In the genomic region with DNA sequence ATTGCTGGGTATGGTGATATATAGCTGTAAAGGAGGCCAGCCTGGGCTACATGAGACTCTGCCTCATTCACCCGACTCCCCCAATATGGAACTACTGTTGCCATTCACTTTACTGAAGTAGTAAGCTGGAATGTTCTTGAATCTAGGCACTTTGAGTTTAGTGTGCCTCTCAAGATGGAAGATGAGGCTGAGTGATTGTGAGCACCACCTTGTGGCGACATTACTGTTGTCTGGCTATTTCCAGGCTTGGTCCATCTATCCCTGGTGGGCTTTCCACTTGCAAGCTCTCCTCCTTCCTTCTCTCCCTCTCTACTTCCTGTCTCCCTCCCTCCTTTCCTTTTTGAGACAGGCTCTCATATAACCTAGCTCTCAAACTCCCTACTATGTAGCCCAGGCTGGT, we compare ENCODE assay signal across 9 mouse cellular contexts. TPM values are rescaled to one million over a fixed set of nuclear protein-coding genes. Genes with fewer than 3 reads are reported as not detected.
DNase-seq lines count a peak whose midpoint lies in the region; ATAC-seq lines count a peak whose summit lies in the region.
"Had no signal": no experiment of that assay in that cellular context is flagged by ENCODE, and none has a peak within 500 bp of the region (broad histone marks: within the 10 kb centered on the region; RNA-seq: fewer than 3 reads in every experiment).

No protein-coding gene starts in this region.

- H3K36me3 ChIP-seq in hindbrain, embryonic 11.5 days (ENCODE audit: control insufficient read depth, insufficient read depth, low read length), result no peaks in the 10 kb centered on the region
- H3K36me3 ChIP-seq in hindbrain, embryonic 16.5 days (ENCODE audit: control insufficient read depth, insufficient read depth, low read length), result peaks cover 6% of the 10 kb centered on the region; the same call in 1 of the 2 replicates
- H3K36me3 ChIP-seq: limb, embryonic 13.5 days had no signal

- no peak overlapping the region for H3K9ac ChIP-seq in hindbrain, embryonic 11.5 days (ENCODE audit: low read depth, low read length)
- no peak overlapping the region for H3K9ac ChIP-seq in hindbrain, embryonic 16.5 days (ENCODE audit: low read depth, low read length)
- H3K9ac ChIP-seq: limb, embryonic 13.5 days had no signal

- 42% methylated on average over 2 of the region's 2 CpGs for WGBS in hindbrain, embryonic 11.5 days
- WGBS in hindbrain, embryonic 16.5 days, result 50% methylated on average over 2 of the region's 2 CpGs

- DNase-seq in hindbrain, embryonic 11.5 days (ENCODE audit: low spot score), result peak; percentile 62
- DNase-seq in spleen, adult 18-20 months, result peak; percentile 22 to 67
- DNase-seq in spleen, adult 12 weeks (ENCODE audit: low spot score), result no peak
- DNase-seq in brain, adult 2 months (ENCODE audit: low read depth, low spot score), result peak; percentile 80
- peak; percentile 20 for DNase-seq in hindlimb bud, embryonic 11.5 days (ENCODE audit: extremely low spot score, low read depth, low spot score)
- DNase-seq in testis, postnatal 10 days (ENCODE audit: low spot score), result peak; percentile 78
- DNase-seq in frontal cortex, postnatal 10 days (ENCODE audit: low spot score in 2 of 2), result no peak

- H3K27me3 ChIP-seq in hindbrain, embryonic 11.5 days (ENCODE audit: control insufficient read depth, insufficient read depth, low read length), result no peaks in the 10 kb centered on the region
- no peaks in the 10 kb centered on the region; the same call in 1 of the 2 replicates for H3K27me3 ChIP-seq in hindbrain, embryonic 16.5 days (replicated peaks; ENCODE audit: control insufficient read depth, insufficient read depth, low read length)

- H3K4me2 ChIP-seq in hindbrain, embryonic 11.5 days (replicated peaks; ENCODE audit: low read depth, low read length), result no peak overlapping the region
- H3K4me2 ChIP-seq in hindbrain, embryonic 16.5 days (ENCODE audit: low read length), result no peak overlapping the region
- H3K4me2 ChIP-seq: limb, embryonic 13.5 days had no signal

- H3K27ac ChIP-seq in hindbrain, embryonic 11.5 days (ENCODE audit: low read depth, low read length), result no peak overlapping the region
- H3K27ac ChIP-seq in hindbrain, embryonic 16.5 days (ENCODE audit: low read depth, low read length), result no peak overlapping the region
- H3K27ac ChIP-seq: limb, embryonic 13.5 days had no signal

- no peak overlapping the region for H3K4me3 ChIP-seq in hindbrain, embryonic 11.5 days (ENCODE audit: low read depth, low read length)
- no peak overlapping the region for H3K4me3 ChIP-seq in hindbrain, embryonic 16.5 days (ENCODE audit: low read length)
- H3K4me3 ChIP-seq: limb, embryonic 13.5 days had no signal

- H3K9me3 ChIP-seq in hindbrain, embryonic 11.5 days (ENCODE audit: control insufficient read depth, low read length), result no peaks in the 10 kb centered on the region
- H3K9me3 ChIP-seq in hindbrain, embryonic 16.5 days (ENCODE audit: control insufficient read depth, low read length), result no peaks in the 10 kb centered on the region
- H3K9me3 ChIP-seq: limb, embryonic 13.5 days had no signal

- no peaks in the 10 kb centered on the region for H3K4me1 ChIP-seq in hindbrain, embryonic 11.5 days (replicated peaks; ENCODE audit: control insufficient read depth, insufficient read depth, low read length)
- no peaks in the 10 kb centered on the region for H3K4me1 ChIP-seq in hindbrain, embryonic 16.5 days (ENCODE audit: control insufficient read depth, insufficient read depth, low read depth, low read length)
- H3K4me1 ChIP-seq: limb, embryonic 13.5 days had no signal

- no peak for ATAC-seq in hindbrain, embryonic 11.5 days (ENCODE audit: low FRiP score)
- ATAC-seq in hindbrain, embryonic 16.5 days, result no peak

RNA-seq across cellular contexts. Expression of a gene that starts 14.0 kb away (rescaled TPM):
- 0.91 and 1.1 TPM in 2 replicates for polyA plus RNA-seq in hindbrain, embryonic 11.5 days (2014; fragmentation: Nextera tagmentation; extraction: Ambion mirVana)
- 7.6 and 8.6 TPM in 2 replicates for polyA plus RNA-seq in hindbrain, embryonic 16.5 days (2015; fragmentation: Nextera tagmentation; extraction: Ambion mirVana)

RNA-seq across cellular contexts. Expression of a gene that starts 23.5 kb away (rescaled TPM):
- 0.25 and 0.27 TPM in 2 replicates for polyA plus RNA-seq in hindbrain, embryonic 11.5 days (2014; fragmentation: Nextera tagmentation; extraction: Ambion mirVana)
- 1.9 and 3.0 TPM in 2 replicates for polyA plus RNA-seq in hindbrain, embryonic 16.5 days (2015; fragmentation: Nextera tagmentation; extraction: Ambion mirVana)

RNA-seq across cellular contexts. Expression of a gene that starts 33.3 kb away (rescaled TPM):
- not detected in 2 replicates for polyA plus RNA-seq in hindbrain, embryonic 11.5 days (2014; fragmentation: Nextera tagmentation; extraction: Ambion mirVana)
- polyA plus RNA-seq in hindbrain, embryonic 16.5 days (2015; fragmentation: Nextera tagmentation; extraction: Ambion mirVana), result 0.99 and 1.3 TPM in 2 replicates
- polyA plus RNA-seq: limb, embryonic 13.5 days had no signal

RNA-seq across cellular contexts. Expression of a gene that starts 52.7 kb away (rescaled TPM):
- 5.2 and 7.3 TPM in 2 replicates for polyA plus RNA-seq in hindbrain, embryonic 11.5 days (2014; fragmentation: Nextera tagmentation; extraction: Ambion mirVana)
- 27.7 and 30.2 TPM in 2 replicates for polyA plus RNA-seq in hindbrain, embryonic 16.5 days (2015; fragmentation: Nextera tagmentation; extraction: Ambion mirVana)

Comparison
In these comparisons a context has a peak if more than half of its experiments do, and no peak if none do; other contexts are left out.
1. DNase-seq: peak in hindbrain, embryonic 11.5 days (single experiment), spleen, adult 18-20 months (2 of 2), brain, adult 2 months (single experiment), hindlimb bud, embryonic 11.5 days (single experiment) and testis, postnatal 10 days (single experiment); none in spleen, adult 12 weeks (single experiment) and frontal cortex, postnatal 10 days (0 of 2).